Mouse (Mus musculus): ENCODE data around the gene Degs2.
"Not testable (repeated sequence)": the region's sequence is repeated elsewhere in the genome, so short reads cannot be mapped to it uniquely, and the experiment has no call there.

Gene Degs2

GRCm38 (mm10) chr12:108702185-108702584 is at the start of gene Degs2:
TSS of gene Degs2 (minus strand) at chr12:108702315.
- peak; percentile 77 to 87 for DNase-seq

GRCm38 (mm10) chr12:108751790-108752189 is 49.7 kb upstream of the Degs2 start:
- peak in 1 of 2 experiments; percentile 42 for DNase-seq

- no peak for DNase-seq
Observed at GRCm38 (mm10) chr12:108750226-108750625, 48.1 kb upstream of the Degs2 start.

- peak in 1 of 2 experiments; percentile 27 for DNase-seq
Observed at GRCm38 (mm10) chr12:108749454-108749853, 47.3 kb upstream of the Degs2 start.

GRCm38 (mm10) chr12:108749019-108749418 is 46.9 kb upstream of the Degs2 start:
- DNase-seq = no peak

- DNase-seq = no peak
Observed at GRCm38 (mm10) chr12:108745990-108746389, 43.9 kb upstream of the Degs2 start.

- DNase-seq = no peak
Observed at GRCm38 (mm10) chr12:108742241-108742640, 40.1 kb upstream of the Degs2 start.

- no peak for DNase-seq
Observed at GRCm38 (mm10) chr12:108741472-108741871, 39.4 kb upstream of the Degs2 start.

- no peak for DNase-seq
Observed at GRCm38 (mm10) chr12:108738745-108739144, 36.6 kb upstream of the Degs2 start.

GRCm38 (mm10) chr12:108737838-108738237 is 35.7 kb upstream of the Degs2 start:
- DNase-seq = no peak

- no peak for DNase-seq
Observed at GRCm38 (mm10) chr12:108734386-108734785, 32.3 kb upstream of the Degs2 start.

GRCm38 (mm10) chr12:108723841-108724240 is 21.7 kb upstream of the Degs2 start:
- DNase-seq = no peak

GRCm38 (mm10) chr12:108722464-108722863 is 20.3 kb upstream of the Degs2 start:
- DNase-seq = no peak

GRCm38 (mm10) chr12:108718485-108718884 is 16.4 kb upstream of the Degs2 start:
- DNase-seq = no peak

- no peak for DNase-seq
Observed at GRCm38 (mm10) chr12:108715854-108716253, 13.7 kb upstream of the Degs2 start.

GRCm38 (mm10) chr12:108713972-108714371 is 11.9 kb upstream of the Degs2 start:
- not testable (repeated sequence) for DNase-seq

GRCm38 (mm10) chr12:108712481-108712880 is 10.4 kb upstream of the Degs2 start:
- no peak for DNase-seq

GRCm38 (mm10) chr12:108710861-108711615 is 8.9 kb upstream of the Degs2 start:
- peak; percentile 72 to 84 for DNase-seq

- peak; percentile 30 to 58 for DNase-seq
Observed at GRCm38 (mm10) chr12:108709964-108710765, 8.1 kb upstream of the Degs2 start.

GRCm38 (mm10) chr12:108709386-108709785 is 7.3 kb upstream of the Degs2 start:
- DNase-seq = no peak

GRCm38 (mm10) chr12:108706129-108706528 is 4.0 kb upstream of the Degs2 start:
- DNase-seq = no peak

- no peak for DNase-seq
Observed at GRCm38 (mm10) chr12:108705486-108705885, 3.4 kb upstream of the Degs2 start.

GRCm38 (mm10) chr12:108701221-108701620 is 894 bp downstream of the Degs2 start:
- DNase-seq = no peak

GRCm38 (mm10) chr12:108700037-108700436 is 2.1 kb downstream of the Degs2 start:
- DNase-seq = peak in 1 of 2 experiments; percentile 37
